Mouse (Mus musculus) CD4-positive helper T cell, adult 2 months (primary cell): ENCODE measurements around the gene Gm3646.
A peak's percentile ranks its signal among the peaks of the same experiment; 100 is the strongest.

ENCODE experiments used
- DNase-seq: peaks from one replicate; pipeline ENCODE4 v3.0.0-alpha.2; 2012; ENCODE audit warnings: low read depth, missing footprints, low spot score

The Gm3646 gene

GRCm38 (mm10) chr1:39781835-39782234, 23.3 kb downstream of the Gm3646 start:
- DNase-seq, result no peak

- no peak for DNase-seq
Measured at GRCm38 (mm10) chr1:39779111-39779980, 25.8 kb downstream of the Gm3646 start.

GRCm38 (mm10) chr1:39773991-39774729, 31.0 kb downstream of the Gm3646 start:
- DNase-seq, result no peak

- no peak for DNase-seq
Measured at GRCm38 (mm10) chr1:39773551-39773950, 31.6 kb downstream of the Gm3646 start.

- DNase-seq, result no peak
Measured at GRCm38 (mm10) chr1:39772401-39773095, 32.6 kb downstream of the Gm3646 start.

GRCm38 (mm10) chr1:39770436-39770835, 34.7 kb downstream of the Gm3646 start:
- no peak for DNase-seq

- no peak for DNase-seq
Measured at GRCm38 (mm10) chr1:39768017-39768416, 37.1 kb downstream of the Gm3646 start.

- no peak for DNase-seq
Measured at GRCm38 (mm10) chr1:39765854-39766493, 39.2 kb downstream of the Gm3646 start.

GRCm38 (mm10) chr1:39762025-39762370, 43.1 kb downstream of the Gm3646 start:
- DNase-seq, result peak; percentile 48

GRCm38 (mm10) chr1:39761211-39762024, 43.7 kb downstream of the Gm3646 start:
- DNase-seq, result peak; percentile 59

- DNase-seq, result no peak
Measured at GRCm38 (mm10) chr1:39760181-39760715, 44.9 kb downstream of the Gm3646 start.

- no peak for DNase-seq
Measured at GRCm38 (mm10) chr1:39759231-39760175, 45.6 kb downstream of the Gm3646 start.

GRCm38 (mm10) chr1:39758244-39758643, 46.9 kb downstream of the Gm3646 start:
- no peak for DNase-seq

- no peak for DNase-seq
Measured at GRCm38 (mm10) chr1:39756952-39757351, 48.2 kb downstream of the Gm3646 start.

GRCm38 (mm10) chr1:39754224-39754957, 50.7 kb downstream of the Gm3646 start:
- no peak for DNase-seq
